Mouse (Mus musculus) liver, embryonic 14.5 days (tissue): ENCODE measurements around the gene Adap1. TPM values are rescaled to one million over a fixed set of nuclear protein-coding genes. Genes with fewer than 3 reads are reported as not detected.
"Not testable (repeated sequence)": the region's sequence is repeated elsewhere in the genome, so short reads cannot be mapped to it uniquely, and the experiment has no call there.

Experiments used
- ATAC-seq: fragments of 200-750 bp; cut with Nextera tagmentation; 2 replicates; pipeline ENCODE4 v1.8.0; 2017; ENCODE audit warnings: moderate number of reproducible peaks, mild to moderate bottlenecking, moderate library complexity; ENCODE audit not compliant: insufficient read depth
- DNase-seq, 3 experiments: peaks; one replicate each; pipeline ENCODE4 v3.0.0-alpha.2; 2012 to 2013; ENCODE audit warnings: low read depth in 3 of 3, low spot score in 3 of 3
- H3K27ac ChIP-seq: fragments of 300-500 bp; sonication (generic); 2 replicates; pipeline ENCODE4 v1.5.1; 2014; ENCODE audit warnings: moderate library complexity, mild to moderate bottlenecking, control low read depth, inconsistent platforms
- H3K27me3 ChIP-seq: fragments of 300-500 bp; sonication (generic); 2 replicates; pipeline ENCODE4 v1.6.1; 2014; ENCODE audit warnings: mild to moderate bottlenecking, low read length, moderate library complexity; ENCODE audit not compliant: control insufficient read depth, insufficient read depth
- H3K36me3 ChIP-seq: fragments of 300-500 bp; sonication (generic); replicated peaks from 2 replicates; pipeline ENCODE4 v1.6.1; 2014; ENCODE audit warnings: low read depth; ENCODE audit not compliant: control insufficient read depth, insufficient read depth
- H3K4me1 ChIP-seq, 2 experiments: fragments of 200-500 bp in 1 of 2; fragments of 300-500 bp in 1 of 2; sonication (generic) in 1 of 2; replicated peaks; 2 replicates each; pipeline ENCODE4 v1.6.1; 2012 to 2014; ENCODE audit warnings: antibody characterized with exemption in 1 of 2, inconsistent platforms in 1 of 2, low read length in 1 of 2; ENCODE audit not compliant: control insufficient read depth in 2 of 2, insufficient read depth in 2 of 2
- H3K4me2 ChIP-seq: fragments of 300-500 bp; sonication (generic); 2 replicates; pipeline ENCODE4 v1.6.1; 2014; ENCODE audit warnings: low read depth, mild to moderate bottlenecking, control low read depth, moderate library complexity
- H3K4me3 ChIP-seq, 2 experiments: fragments of 200-500 bp in 1 of 2; fragments of 300-500 bp in 1 of 2; sonication (generic) in 1 of 2; 2 replicates each; pipeline ENCODE4 v1.5.1; 2012 to 2014; ENCODE audit warnings: low read depth in 2 of 2, low read length in 2 of 2, mild to moderate bottlenecking in 2 of 2, control low read depth in 1 of 2, inconsistent platforms in 1 of 2, moderate library complexity in 1 of 2; ENCODE audit not compliant: insufficient read depth in 1 of 2
- H3K9ac ChIP-seq: fragments of 300-500 bp; sonication (generic); replicated peaks from 2 replicates; pipeline ENCODE4 v1.6.1; 2014; ENCODE audit warnings: mild to moderate bottlenecking, control low read depth, moderate library complexity
- H3K9me3 ChIP-seq: fragments of 300-500 bp; sonication (generic); 2 replicates; pipeline ENCODE4 v1.6.1; 2016; ENCODE audit warnings: low read length, mixed read lengths; ENCODE audit not compliant: control insufficient read depth
- CTCF ChIP-seq: IDR thresholded peaks from 2 replicates; pipeline ENCODE4 v1.5.1; 2016; ENCODE audit warnings: antibody characterized with exemption, low read depth, control low read depth
- EP300 ChIP-seq: IDR thresholded peaks from 2 replicates; pipeline ENCODE4 v1.6.1; 2016; ENCODE audit warnings: antibody characterized with exemption, low read depth
- WGBS: fragments of 180-500 bp; shearing (Covaris S2); extraction: QIAGEN DNeasy Blood & Tissue Kit; methylation state at CpG from one replicate; pipeline ENCODE4 v1.1.7; 2014; ENCODE audit not compliant: insufficient replicate concordance; 5-methylcytosine and 5-hydroxymethylcytosine counted together
- polyA plus RNA-seq, 2 experiments: library from polyadenylated mRNA; depleted of rRNA in 1 of 2; stranded (reverse) in 1 of 2; unstranded in 1 of 2; fragments of >200 nt; fragmentation: Nextera tagmentation in 1 of 2; extraction: Ambion mirVana in 1 of 2; gene quantifications; 2 replicates each; pipeline versions ENCODE4 v1.2.1 to v1.2.3; 2012 to 2014

The Adap1 gene
- polyA plus RNA-seq, 2 experiments, result 2.2 to 3.0 TPM

GRCm38 (mm10) chr5:139337826-139338370 is 12.5 kb upstream of the Adap1 start:
- ATAC-seq (no peak), DNase-seq (no peak)
- Histone ChIP-seq H3K27me3 (no peaks in the 10 kb centered on the region), H3K27ac (no peak overlapping the region), H3K36me3 (peaks cover 29% of the 10 kb centered on the region), H3K9me3 (no peaks in the 10 kb centered on the region), H3K4me3 (no peak overlapping the region), H3K4me1 (no peaks in the 10 kb centered on the region; a peak in 1 of 4 replicates), H3K4me2 (no peak overlapping the region), H3K9ac (no peak overlapping the region)
- TF ChIP-seq CTCF (no peak), EP300 (no peak)
- 77% methylated on average over 13 of the region's 13 CpGs for WGBS

DNA sequence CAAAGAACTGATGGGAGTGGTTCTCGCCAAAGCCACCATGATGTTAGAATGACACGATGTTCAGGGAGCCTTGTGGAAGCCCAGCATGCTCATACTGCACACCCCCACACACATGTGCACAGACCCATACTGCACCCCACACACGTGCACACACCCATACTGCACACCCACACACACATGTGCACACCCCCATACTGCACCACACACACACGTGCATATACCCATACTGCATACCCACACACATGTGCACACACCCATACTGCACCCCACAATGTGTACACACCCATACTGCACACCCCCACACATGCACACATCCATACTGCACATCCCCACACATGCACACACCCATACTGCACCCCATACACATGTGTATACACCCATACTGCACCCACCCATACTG is 10.2 kb upstream of the Adap1 start:
- no peak for DNase-seq
- H3K27me3 ChIP-seq, result no peaks in the 10 kb centered on the region
- TF ChIP-seq CTCF (no peak), EP300 (no peak)
- no peak overlapping the region for H3K4me2 ChIP-seq
- no peak overlapping the region for H3K4me3 ChIP-seq
- WGBS, result 75% methylated on average over 4 of the region's 4 CpGs
- no peak overlapping the region for H3K27ac ChIP-seq
- H3K36me3 ChIP-seq, result peaks cover 16% of the 10 kb centered on the region; the same call in 1 of the 2 replicates
- H3K4me1 ChIP-seq, result peaks cover 0 to 5% of the 10 kb centered on the region in 2 experiments; a peak in 2 of 4 replicates
- ATAC-seq, result 0 out of 2 replicates have a peak, but pooled peaks have one; percentile 17
- H3K9ac ChIP-seq, result no peak overlapping the region
- no peaks in the 10 kb centered on the region for H3K9me3 ChIP-seq

DNA sequence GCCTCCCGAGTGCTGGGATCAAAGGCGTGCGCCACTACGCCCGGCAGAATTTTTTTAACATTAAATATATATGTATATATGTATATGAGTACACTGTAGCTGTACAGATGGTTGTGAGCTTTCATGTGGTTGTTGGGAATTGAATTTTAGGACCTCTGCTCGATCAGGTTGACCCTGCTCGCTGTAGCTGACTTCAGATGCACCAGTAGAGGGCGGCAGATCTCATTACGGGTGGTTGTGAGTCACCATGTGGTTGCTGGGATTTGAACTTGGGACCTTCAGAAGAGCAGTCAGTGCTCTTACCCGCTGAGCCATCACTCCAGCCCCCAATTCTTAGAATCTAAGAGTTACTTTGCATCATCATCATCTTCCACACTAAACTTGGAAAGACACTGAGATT is 9.0 kb upstream of the Adap1 start:
- peak; percentile 51 for TF ChIP-seq CTCF
- H3K9me3 ChIP-seq, H3K27me3 ChIP-seq, ATAC-seq, H3K4me3 ChIP-seq, H3K27ac ChIP-seq, DNase-seq, H3K4me2 ChIP-seq, H3K9ac ChIP-seq, H3K4me1 ChIP-seq: not testable (repeated sequence)
- peaks cover 10% of the 10 kb centered on the region; the same call in 1 of the 2 replicates for H3K36me3 ChIP-seq
- WGBS, result 78% methylated on average over 10 of the region's 10 CpGs

DNA sequence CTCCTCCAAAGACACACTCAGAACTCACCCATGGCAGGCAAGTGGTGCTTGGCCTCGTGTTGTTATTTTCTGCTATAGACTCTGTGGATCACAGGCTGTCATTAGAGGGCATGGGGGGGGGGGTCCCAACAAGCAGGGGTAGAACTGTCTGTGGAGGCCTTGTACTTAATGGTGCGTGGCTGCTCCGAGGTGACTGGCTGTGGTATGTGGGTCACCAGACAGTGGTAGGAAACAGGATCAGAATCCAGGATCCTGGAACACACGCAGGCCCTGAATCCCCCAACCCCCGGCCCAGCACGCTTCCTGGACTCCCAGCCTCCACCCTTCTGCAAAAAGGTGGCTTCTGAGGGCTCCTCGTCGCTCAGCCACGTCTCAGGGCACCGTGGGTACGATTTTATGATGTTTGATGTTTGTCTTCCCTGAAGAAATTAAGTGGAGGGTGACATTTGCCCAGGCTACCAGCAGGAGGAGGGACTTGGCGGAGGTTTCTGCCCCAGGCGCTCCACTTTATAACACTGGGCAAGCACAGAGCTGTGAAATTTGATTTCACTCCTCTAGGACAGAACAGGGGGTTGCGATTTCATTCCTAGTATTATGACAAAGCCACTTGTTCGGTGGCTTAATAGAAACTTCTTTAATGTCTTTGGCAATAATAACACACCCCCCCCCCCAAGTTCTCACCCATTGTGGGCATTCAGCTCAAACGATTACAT is 8.0 kb upstream of the Adap1 start:
- no peak for DNase-seq
- no peak overlapping the region for H3K4me2 ChIP-seq
- 75% methylated on average over 16 of the region's 16 CpGs for WGBS
- H3K4me3 ChIP-seq, result no peak overlapping the region
- TF ChIP-seq EP300 (no peak), CTCF (no peak)
- no peak overlapping the region for H3K9ac ChIP-seq
- H3K9me3 ChIP-seq, result no peaks in the 10 kb centered on the region
- no peaks in the 10 kb centered on the region for H3K27me3 ChIP-seq
- H3K27ac ChIP-seq, result no peak overlapping the region
- ATAC-seq, result no peak
- H3K36me3 ChIP-seq, result peaks cover 10% of the 10 kb centered on the region; the same call in 1 of the 2 replicates
- H3K4me1 ChIP-seq, result peaks cover 0 to 5% of the 10 kb centered on the region in 2 experiments; a peak in 2 of 4 replicates

- no peaks in the 10 kb centered on the region for H3K27me3 ChIP-seq
- no peak for DNase-seq
- no peak for ATAC-seq
- TF ChIP-seq CTCF (no peak), EP300 (no peak)
- peaks cover 3% of the 10 kb centered on the region; the same call in 1 of the 2 replicates for H3K36me3 ChIP-seq
- no peak overlapping the region for H3K9ac ChIP-seq
- no peak overlapping the region for H3K4me3 ChIP-seq
- no peak overlapping the region for H3K27ac ChIP-seq
- no peak overlapping the region for H3K4me2 ChIP-seq
- peaks cover 0 to 5% of the 10 kb centered on the region in 2 experiments; a peak in 2 of 4 replicates for H3K4me1 ChIP-seq
- WGBS, result 61% methylated on average over 8 of the region's 8 CpGs
- H3K9me3 ChIP-seq, result no peaks in the 10 kb centered on the region
Measured at GRCm38 (mm10) chr5:139332590-139333272, 7.3 kb upstream of the Adap1 start.
